Mouse (Mus musculus): Measurements from ENCODE around the gene Gata5. TPM values are rescaled to one million over a fixed set of nuclear protein-coding genes. Genes with fewer than 3 reads are reported as not detected.

Gata5 gene
- polyA plus RNA-seq (2012; rRNA removed) = 0.12 and 0.26 TPM in 2 replicates

DNA sequence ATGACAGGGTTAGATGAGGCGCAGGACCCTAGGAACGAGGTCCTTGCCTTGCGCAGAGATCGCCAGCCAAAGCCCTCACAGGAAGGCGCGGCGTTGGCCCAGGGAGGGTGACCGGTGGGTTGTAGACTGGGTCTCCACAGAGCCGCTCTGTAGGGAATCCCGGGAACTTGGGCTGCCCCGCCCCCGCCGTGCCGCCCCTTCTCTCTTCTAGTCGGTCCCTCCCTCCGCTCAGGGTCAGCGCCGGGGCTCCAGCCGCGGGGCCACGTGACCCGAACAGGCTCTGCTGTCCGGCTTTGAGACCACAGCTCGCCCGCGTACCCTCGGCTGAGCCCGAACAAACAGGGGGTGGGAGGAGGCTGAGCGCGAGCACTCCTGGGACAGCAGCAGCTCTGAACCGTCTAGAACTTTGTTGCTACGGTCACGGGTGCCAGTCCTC is at the start of gene Gata5:
Gene Gata5, minus strand, starts transcription at position 149 of the 436 bp plus-strand sequence.
- TF ChIP-seq CTCF (IDR thresholded peaks at IDR 0.05; ENCODE audit: extremely low read depth, insufficient read depth, insufficient read length, insufficient replicate concordance) (no peak), POLR2A (IDR thresholded peaks at IDR 0.05; ENCODE audit: low read depth, low read length) (no peak)
- H3K4me1 ChIP-seq (ENCODE audit: control insufficient read depth, insufficient read depth, insufficient read length) = no peaks in the 10 kb centered on the region; the same call in 1 of the 2 replicates
- 7% methylated on average over 33 of the region's 33 CpGs for WGBS
- H3K27ac ChIP-seq (ENCODE audit: insufficient read depth, low read length) = no peak within 1 kb of the TSS
- H3K4me3 ChIP-seq (ENCODE audit: extremely low read depth, insufficient read depth, insufficient read length) = no peak within 1 kb of the TSS
- no peak for DNase-seq (ENCODE audit: low read depth in 1 of 2, low spot score in 2 of 2)
- peaks cover 15% of the 10 kb centered on the region for H3K27me3 ChIP-seq (ENCODE audit: control insufficient read depth, insufficient read depth, low read length)
- H3K36me3 ChIP-seq (ENCODE audit: control insufficient read depth, insufficient read depth, low read length) = no peaks in the 10 kb centered on the region

DNA sequence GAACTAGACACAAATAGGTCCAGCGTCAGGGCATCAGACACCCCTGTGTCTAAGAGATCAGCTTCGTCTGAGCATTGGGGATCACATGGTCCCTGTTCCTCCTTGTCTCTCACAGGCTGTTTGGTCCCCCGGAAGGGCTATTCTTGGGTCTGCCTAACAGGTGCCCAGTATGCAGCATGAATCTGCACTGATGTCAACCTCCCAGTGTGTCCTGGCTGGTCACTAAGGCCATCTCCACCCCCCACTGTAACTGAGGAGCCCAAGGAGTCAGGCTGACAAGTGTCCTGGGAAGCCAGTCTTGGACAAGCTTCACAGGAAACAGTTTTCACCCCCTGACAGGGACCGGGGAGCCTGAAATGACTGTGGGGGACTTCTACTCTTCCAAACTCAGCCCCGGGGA is 42.2 kb upstream of the Gata5 start:
- no peaks in the 10 kb centered on the region for H3K27me3 ChIP-seq (ENCODE audit: control insufficient read depth, insufficient read depth, low read length)
- no peak for DNase-seq (ENCODE audit: low read depth in 1 of 2, low spot score in 2 of 2)
- H3K4me3 ChIP-seq (ENCODE audit: extremely low read depth, insufficient read depth, insufficient read length) = no peak overlapping the region
- no peaks in the 10 kb centered on the region for H3K4me1 ChIP-seq (ENCODE audit: control insufficient read depth, insufficient read depth, insufficient read length)
- TF ChIP-seq POLR2A (IDR thresholded peaks at IDR 0.05; ENCODE audit: low read depth, low read length) = no peak
- TF ChIP-seq CTCF (IDR thresholded peaks at IDR 0.05; ENCODE audit: extremely low read depth, insufficient read depth, insufficient read length, insufficient replicate concordance) = no peak
- H3K27ac ChIP-seq (ENCODE audit: insufficient read depth, low read length) = no peak overlapping the region
- H3K36me3 ChIP-seq (ENCODE audit: control insufficient read depth, insufficient read depth, low read length) = no peaks in the 10 kb centered on the region
- WGBS = 81% methylated on average over 5 of the region's 5 CpGs

DNA sequence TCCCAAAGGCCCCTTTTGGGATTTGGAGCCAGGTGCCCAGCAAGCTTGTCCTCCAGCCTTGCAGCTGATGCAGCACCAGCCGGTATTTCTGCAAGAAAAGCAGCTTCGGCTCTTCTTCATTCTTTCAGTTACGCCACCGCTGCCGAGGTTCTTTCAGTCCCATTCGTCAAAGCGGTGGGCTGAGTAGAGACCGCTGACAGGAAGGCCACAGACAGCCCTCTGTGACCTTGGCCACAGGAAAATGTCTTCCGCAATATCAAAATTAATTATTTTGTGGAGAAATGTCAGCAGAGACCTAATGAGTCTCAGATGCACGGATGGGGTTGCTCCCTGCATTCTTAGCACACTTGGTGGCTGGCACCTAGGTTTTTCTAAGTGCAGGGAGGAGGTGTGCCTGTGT is 38.8 kb upstream of the Gata5 start:
- TF ChIP-seq CTCF (IDR thresholded peaks at IDR 0.05; ENCODE audit: extremely low read depth, insufficient read depth, insufficient read length, insufficient replicate concordance) (no peak), POLR2A (IDR thresholded peaks at IDR 0.05; ENCODE audit: low read depth, low read length) (no peak)
- no peak overlapping the region for H3K4me3 ChIP-seq (ENCODE audit: extremely low read depth, insufficient read depth, insufficient read length)
- H3K27me3 ChIP-seq (ENCODE audit: control insufficient read depth, insufficient read depth, low read length) = no peaks in the 10 kb centered on the region
- H3K36me3 ChIP-seq (ENCODE audit: control insufficient read depth, insufficient read depth, low read length) = no peaks in the 10 kb centered on the region
- WGBS = 77% methylated on average over 10 of the region's 10 CpGs
- no peak for DNase-seq (ENCODE audit: low read depth in 1 of 2, low spot score in 2 of 2)
- H3K4me1 ChIP-seq (ENCODE audit: control insufficient read depth, insufficient read depth, insufficient read length) = no peaks in the 10 kb centered on the region
- H3K27ac ChIP-seq (ENCODE audit: insufficient read depth, low read length) = no peak overlapping the region

DNA sequence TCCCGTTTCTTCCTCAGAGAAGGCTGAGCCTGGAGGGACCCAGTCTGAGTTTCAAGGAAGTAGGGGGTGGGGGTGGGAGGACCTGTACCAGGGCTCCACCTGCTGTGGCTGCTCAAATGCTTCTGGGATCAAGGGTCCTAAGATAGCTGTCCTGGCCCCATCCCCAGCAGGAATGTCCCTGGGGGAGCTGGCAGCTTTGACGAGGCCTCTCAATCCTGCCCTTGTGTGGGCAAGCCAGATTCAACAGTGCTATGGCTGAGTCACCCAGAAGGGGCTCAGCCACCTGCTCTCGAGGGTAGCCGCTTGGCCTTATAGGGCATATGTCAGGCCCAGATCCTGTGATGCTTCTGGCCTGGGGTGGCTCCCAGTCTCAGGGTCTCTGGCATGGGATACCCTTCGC is 33.9 kb upstream of the Gata5 start:
- 66% methylated on average over 5 of the region's 5 CpGs for WGBS
- H3K27me3 ChIP-seq (ENCODE audit: control insufficient read depth, insufficient read depth, low read length) = no peaks in the 10 kb centered on the region
- no peaks in the 10 kb centered on the region for H3K36me3 ChIP-seq (ENCODE audit: control insufficient read depth, insufficient read depth, low read length)
- DNase-seq (ENCODE audit: low read depth in 1 of 2, low spot score in 2 of 2) = no peak
- TF ChIP-seq POLR2A (IDR thresholded peaks at IDR 0.05; ENCODE audit: low read depth, low read length) (no peak), CTCF (IDR thresholded peaks at IDR 0.05; ENCODE audit: extremely low read depth, insufficient read depth, insufficient read length, insufficient replicate concordance) (no peak)
- no peaks in the 10 kb centered on the region for H3K4me1 ChIP-seq (ENCODE audit: control insufficient read depth, insufficient read depth, insufficient read length)
- H3K4me3 ChIP-seq (ENCODE audit: extremely low read depth, insufficient read depth, insufficient read length) = no peak overlapping the region
- no peak overlapping the region for H3K27ac ChIP-seq (ENCODE audit: insufficient read depth, low read length)

DNA sequence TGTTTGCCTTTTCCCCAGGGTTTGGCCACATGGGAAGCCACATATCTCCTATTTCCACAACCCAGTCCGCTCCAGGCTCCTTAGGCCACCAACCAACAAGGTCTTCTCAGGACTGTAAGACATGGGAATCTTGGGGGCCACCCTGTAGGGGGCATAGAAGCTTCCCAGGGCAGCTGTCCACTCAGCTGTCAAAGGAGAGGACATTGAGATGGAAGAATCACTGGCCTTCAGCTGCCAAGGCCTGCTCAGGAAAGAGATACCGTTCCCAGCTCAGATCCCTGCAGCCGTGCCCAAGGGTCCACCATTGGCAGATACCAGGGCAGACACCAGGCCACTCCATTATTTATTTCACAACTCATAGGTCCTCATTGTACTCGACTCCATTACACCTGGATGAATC is 32.9 kb upstream of the Gata5 start:
- Histone ChIP-seq H3K4me3 (ENCODE audit: extremely low read depth, insufficient read depth, insufficient read length) (no peak overlapping the region), H3K27me3 (ENCODE audit: control insufficient read depth, insufficient read depth, low read length) (no peaks in the 10 kb centered on the region), H3K27ac (ENCODE audit: insufficient read depth, low read length) (no peak overlapping the region), H3K4me1 (ENCODE audit: control insufficient read depth, insufficient read depth, insufficient read length) (no peaks in the 10 kb centered on the region), H3K36me3 (ENCODE audit: control insufficient read depth, insufficient read depth, low read length) (no peaks in the 10 kb centered on the region)
- WGBS = 79% methylated on average over 4 of the region's 4 CpGs
- TF ChIP-seq POLR2A (IDR thresholded peaks at IDR 0.05; ENCODE audit: low read depth, low read length) (no peak), CTCF (IDR thresholded peaks at IDR 0.05; ENCODE audit: extremely low read depth, insufficient read depth, insufficient read length, insufficient replicate concordance) (no peak)
- no peak for DNase-seq (ENCODE audit: low read depth in 1 of 2, low spot score in 2 of 2)

DNA sequence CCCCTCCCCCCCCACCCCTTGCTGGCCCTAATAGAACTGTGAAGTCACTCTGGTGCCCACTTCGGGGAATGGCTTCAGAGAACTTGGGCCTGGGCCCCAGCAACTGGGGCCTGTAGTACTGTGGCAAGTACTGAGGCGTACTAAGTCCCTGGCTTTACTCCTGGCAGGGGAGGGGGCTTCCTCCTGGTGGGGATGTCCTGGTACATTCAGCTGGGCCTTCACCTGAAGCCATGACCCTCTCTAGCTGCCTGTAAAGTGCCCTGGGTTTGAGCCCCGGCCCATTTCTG is 28.9 kb upstream of the Gata5 start:
- Histone ChIP-seq H3K4me1 (ENCODE audit: control insufficient read depth, insufficient read depth, insufficient read length) (no peaks in the 10 kb centered on the region), H3K27ac (ENCODE audit: insufficient read depth, low read length) (no peak overlapping the region), H3K4me3 (ENCODE audit: extremely low read depth, insufficient read depth, insufficient read length) (no peak overlapping the region), H3K27me3 (ENCODE audit: control insufficient read depth, insufficient read depth, low read length) (no peaks in the 10 kb centered on the region), H3K36me3 (ENCODE audit: control insufficient read depth, insufficient read depth, low read length) (no peaks in the 10 kb centered on the region)
- no peak for TF ChIP-seq CTCF (IDR thresholded peaks at IDR 0.05; ENCODE audit: extremely low read depth, insufficient read depth, insufficient read length, insufficient replicate concordance)
- no peak for TF ChIP-seq POLR2A (IDR thresholded peaks at IDR 0.05; ENCODE audit: low read depth, low read length)
- WGBS = 84% methylated on average over 3 of the region's 3 CpGs
- no peak for DNase-seq (ENCODE audit: low read depth in 1 of 2, low spot score in 2 of 2)

DNA sequence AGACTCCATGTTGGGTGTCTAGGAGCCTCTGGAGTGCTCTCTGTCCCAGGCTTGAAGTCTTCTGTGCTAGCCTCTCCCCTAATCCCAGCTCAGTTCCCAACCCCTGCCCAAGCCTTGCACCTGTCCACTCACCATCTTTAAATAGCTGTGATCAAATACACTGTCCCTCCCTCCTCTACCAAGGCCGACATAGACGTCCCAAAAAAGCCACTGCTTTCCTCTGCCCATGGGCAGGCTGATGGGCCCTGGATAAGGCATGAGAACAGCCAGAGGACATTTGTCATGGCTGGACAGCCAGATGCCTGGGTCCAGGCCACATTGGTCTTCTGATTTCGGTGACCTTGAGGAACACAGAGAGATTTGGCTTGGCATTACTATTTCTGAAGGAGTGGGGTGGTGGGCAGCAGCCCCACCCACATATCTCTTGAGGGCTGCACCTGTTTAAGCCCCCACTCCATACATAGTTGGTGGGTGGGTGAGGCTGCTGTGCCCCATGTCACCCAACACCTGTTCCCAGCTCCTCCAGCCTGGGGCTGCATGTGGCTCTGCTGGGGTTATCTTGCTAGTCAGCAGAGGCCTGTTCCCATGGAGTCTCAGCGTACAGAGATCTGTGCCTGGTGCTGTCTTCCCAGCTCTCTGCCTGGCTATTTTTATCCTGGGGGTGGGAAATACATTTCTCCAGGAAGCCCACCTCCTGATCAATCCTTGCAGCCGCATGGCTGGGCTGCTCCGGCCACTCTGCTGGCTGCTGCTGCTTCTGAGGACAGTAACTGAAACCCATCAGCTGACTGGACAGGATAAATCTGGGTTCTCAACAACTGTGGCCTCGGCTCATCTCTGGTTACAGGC is 28.3 kb upstream of the Gata5 start:
- TF ChIP-seq POLR2A (IDR thresholded peaks at IDR 0.05; ENCODE audit: low read depth, low read length) (no peak), CTCF (IDR thresholded peaks at IDR 0.05; ENCODE audit: extremely low read depth, insufficient read depth, insufficient read length, insufficient replicate concordance) (no peak)
- 73% methylated on average over 7 of the region's 7 CpGs for WGBS
- Histone ChIP-seq H3K27me3 (ENCODE audit: control insufficient read depth, insufficient read depth, low read length) (no peaks in the 10 kb centered on the region), H3K27ac (ENCODE audit: insufficient read depth, low read length) (no peak overlapping the region), H3K36me3 (ENCODE audit: control insufficient read depth, insufficient read depth, low read length) (no peaks in the 10 kb centered on the region), H3K4me3 (ENCODE audit: extremely low read depth, insufficient read depth, insufficient read length) (no peak overlapping the region), H3K4me1 (ENCODE audit: control insufficient read depth, insufficient read depth, insufficient read length) (no peaks in the 10 kb centered on the region)
- no peak for DNase-seq (ENCODE audit: low read depth in 1 of 2, low spot score in 2 of 2)
